Mouse (Mus musculus) right cerebral cortex, postnatal 10 days (tissue): ENCODE measurements around the gene Parg.

Experiments
- DNase-seq, 2 experiments: peaks; one replicate each; pipeline ENCODE4 v3.0.0; 2021; ENCODE audit warnings: low spot score in 2 of 2

Gene Parg

DNA sequence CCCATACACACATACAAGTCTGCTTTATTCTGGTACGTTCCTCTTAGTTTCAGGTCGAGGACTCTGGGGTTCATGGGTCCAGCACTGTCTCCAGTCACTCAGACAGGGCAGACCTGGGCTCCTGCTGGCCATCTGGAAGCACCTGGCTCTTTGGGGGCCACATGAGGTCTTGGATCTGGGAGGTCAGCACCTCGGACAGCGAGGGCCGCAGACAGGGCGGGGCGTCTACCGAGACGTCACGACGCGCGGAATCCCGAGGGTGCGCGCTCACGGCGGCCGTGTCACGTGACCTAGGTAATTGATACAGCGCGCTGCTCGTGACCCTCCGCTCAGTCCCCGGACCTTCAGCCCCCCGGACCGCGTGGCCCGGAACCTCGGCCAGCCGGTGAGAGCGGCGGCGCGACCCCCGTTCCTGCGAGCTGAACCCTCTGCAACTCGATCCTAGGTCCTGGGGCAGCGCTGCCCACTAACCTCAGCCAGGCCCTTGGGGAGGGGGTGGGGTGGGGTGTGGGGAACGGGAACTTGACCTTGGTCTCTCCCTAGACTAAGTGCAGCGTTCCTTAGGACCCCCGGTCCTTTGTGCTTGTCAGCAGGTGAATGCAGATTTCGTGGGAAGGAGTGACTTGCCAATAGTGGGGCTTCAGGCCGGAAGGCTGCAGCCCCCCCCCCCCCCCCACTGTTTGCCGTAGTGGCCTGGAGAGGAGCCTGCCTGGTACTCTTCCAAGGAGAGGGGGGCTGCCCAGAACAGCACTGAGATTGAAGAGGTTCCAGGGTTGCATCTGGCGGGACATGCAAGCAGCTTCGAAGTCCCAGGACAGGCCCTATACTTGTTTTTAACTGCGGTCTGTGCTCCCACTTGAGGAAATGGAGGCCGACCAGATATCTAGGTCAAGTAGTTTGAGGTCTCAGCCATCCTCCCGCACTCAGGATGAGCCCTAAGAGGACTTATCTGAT is 120.3 kb downstream of the Parg start, which contains the start of gene Ogdhl:
Ogdhl (plus strand) TSS at position 288 of the 954 bp plus-strand sequence.
- DNase-seq = peak; percentile 87 to 88

DNA sequence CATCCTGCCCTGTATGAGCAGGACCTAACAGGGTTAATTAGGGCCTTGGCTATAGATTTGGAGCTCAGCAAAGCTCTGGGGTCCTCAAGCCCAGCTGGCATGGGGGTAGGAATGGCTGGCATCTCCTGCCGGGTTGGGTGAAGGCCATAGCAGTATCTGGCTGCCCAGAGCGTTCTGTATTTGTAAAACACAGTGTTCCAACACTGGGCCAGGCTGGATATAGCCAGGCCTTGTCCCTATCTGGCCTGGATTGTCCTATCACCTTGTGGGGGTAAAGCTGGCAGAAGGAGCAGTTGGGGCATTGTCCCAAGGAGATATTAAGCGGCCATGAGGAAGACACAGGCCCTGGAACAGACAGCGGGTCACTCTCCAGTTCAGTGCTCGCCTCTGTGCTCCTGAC is 121.5 kb downstream of the Parg start:
- peak; percentile 51 to 65 for DNase-seq

DNA sequence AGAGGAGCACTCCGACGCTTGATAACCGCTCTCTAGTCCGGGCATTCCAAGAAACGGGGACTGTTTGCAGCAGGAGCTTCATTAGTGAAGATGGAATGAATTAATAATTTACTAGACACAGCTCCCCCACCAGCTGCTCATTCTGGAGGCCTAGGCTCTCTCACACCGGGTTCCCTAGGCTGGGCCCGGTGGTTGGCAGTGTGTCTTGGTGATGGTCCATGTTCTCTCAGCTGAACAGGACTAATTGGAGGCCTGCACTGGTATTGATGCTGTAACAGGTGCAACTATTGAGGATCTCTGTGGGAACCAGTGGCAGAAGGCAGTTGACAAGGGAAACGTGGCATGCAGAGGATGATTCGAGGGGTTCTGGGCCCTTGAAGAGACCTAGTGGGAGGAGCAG is 125.6 kb downstream of the Parg start:
- no peak for DNase-seq

- DNase-seq = no peak
These were observed 131.0 kb downstream of the Parg start for GRCm38 (mm10) chr14:32332515-32333445.

- DNase-seq = peak in 1 of 2 experiments; percentile 23
These were observed 134.3 kb downstream of the Parg start for GRCm38 (mm10) chr14:32336021-32336420.

GRCm38 (mm10) chr14:32336547-32336946 is 134.8 kb downstream of the Parg start:
- no peak for DNase-seq

DNA sequence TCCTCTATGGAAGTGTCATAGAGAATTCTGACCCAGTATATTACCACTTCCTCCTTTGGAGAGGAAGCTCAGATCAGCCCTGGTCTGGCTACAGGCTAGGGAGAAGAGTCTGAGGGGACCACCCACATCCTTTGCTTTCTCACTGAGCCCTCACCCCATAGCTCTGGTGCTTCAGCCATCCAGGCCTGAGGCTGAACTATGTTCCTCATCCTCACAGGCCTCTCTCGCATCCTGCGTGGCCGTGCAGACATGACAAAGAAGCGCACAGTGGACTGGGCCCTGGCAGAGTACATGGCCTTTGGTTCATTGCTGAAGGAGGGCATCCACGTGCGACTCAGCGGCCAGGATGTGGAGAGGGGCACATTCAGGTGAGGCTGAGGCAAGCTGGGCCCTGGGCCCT is 140.1 kb downstream of the Parg start:
- DNase-seq = no peak

GRCm38 (mm10) chr14:32344176-32344575 is 142.4 kb downstream of the Parg start:
- DNase-seq = peak in 1 of 2 experiments; percentile 15

DNA sequence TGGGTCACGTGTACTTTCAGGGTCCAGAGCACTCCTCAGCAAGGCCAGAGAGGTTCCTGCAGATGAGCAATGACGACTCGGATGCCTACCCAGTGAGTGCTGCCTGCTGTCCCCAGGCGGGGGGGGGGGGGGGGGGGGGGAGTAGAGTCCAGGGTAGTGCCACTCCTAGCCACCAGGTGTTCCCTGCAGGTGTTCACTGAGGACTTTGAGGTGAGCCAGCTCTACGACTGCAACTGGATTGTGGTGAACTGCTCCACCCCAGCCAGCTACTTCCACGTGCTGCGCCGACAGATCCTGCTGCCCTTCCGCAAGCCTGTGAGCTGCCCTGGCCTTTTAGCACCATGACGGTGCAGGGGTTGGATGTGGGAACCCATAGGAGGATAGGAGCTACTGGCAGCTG is 142.9 kb downstream of the Parg start:
- DNase-seq = peak in 1 of 2 experiments; percentile 14
